Mouse (Mus musculus) midbrain, embryonic 12.5 days (tissue): ENCODE measurements around the gene Patj. TPM values are rescaled to one million over a fixed set of nuclear protein-coding genes. Genes with fewer than 3 reads are reported as not detected.
A peak's percentile ranks its signal among the peaks of the same experiment; 100 is the strongest.
"Not testable (repeated sequence)": the region's sequence is repeated elsewhere in the genome, so short reads cannot be mapped to it uniquely, and the experiment has no call there.

ENCODE experiments used
- ATAC-seq: fragments of 200-750 bp; cut with Nextera tagmentation; 2 replicates; pipeline ENCODE4 v1.8.0; 2017; ENCODE audit warnings: low read depth, moderate TSS enrichment, moderate library complexity; ENCODE audit not compliant: low FRiP score
- H3K27ac ChIP-seq: fragments of 300-500 bp; sonication (generic); replicated peaks from 2 replicates; pipeline ENCODE4 v1.5.1; 2016; ENCODE audit warnings: mild to moderate bottlenecking
- H3K27me3 ChIP-seq: fragments of 300-500 bp; sonication (generic); 2 replicates; pipeline ENCODE4 v1.6.1; 2016; ENCODE audit warnings: mild to moderate bottlenecking
- H3K36me3 ChIP-seq: fragments of 300-500 bp; sonication (generic); 2 replicates; pipeline ENCODE4 v1.6.1; 2016
- H3K4me1 ChIP-seq: fragments of 300-500 bp; sonication (generic); 2 replicates; pipeline ENCODE4 v1.6.1; 2016
- H3K4me2 ChIP-seq: fragments of 300-500 bp; sonication (generic); replicated peaks from 2 replicates; pipeline ENCODE4 v1.6.1; 2016; ENCODE audit warnings: mild to moderate bottlenecking, moderate library complexity
- H3K4me3 ChIP-seq: fragments of 300-500 bp; sonication (generic); 2 replicates; pipeline ENCODE4 v1.5.1; 2016; ENCODE audit warnings: mild to moderate bottlenecking
- H3K9ac ChIP-seq: fragments of 300-500 bp; sonication (generic); replicated peaks from 2 replicates; pipeline ENCODE4 v1.6.1; 2016; ENCODE audit warnings: mild to moderate bottlenecking, moderate library complexity
- H3K9me3 ChIP-seq: fragments of 300-500 bp; sonication (generic); 2 replicates; pipeline ENCODE4 v1.6.1; 2016; ENCODE audit warnings: mild to moderate bottlenecking
- WGBS: fragments of 180-500 bp; shearing (Covaris S2); methylation state at CpG from one replicate; pipeline ENCODE4 v1.1.7; 2016; 5-methylcytosine and 5-hydroxymethylcytosine counted together
- polyA plus RNA-seq: library from polyadenylated mRNA; unstranded; fragments of >200 nt; fragmentation: Nextera tagmentation; extraction: Ambion mirVana; gene quantifications from 2 replicates; pipeline ENCODE4 v1.2.1, GENCODE M21; 2016

Gene Patj
- polyA plus RNA-seq, 1 experiment from 2014 or later: 8.5 TPM

GRCm38 (mm10) chr4:98688520-98688919, 292.9 kb downstream of the Patj start:
- Histone ChIP-seq H3K9ac (no peak overlapping the region), H3K27me3 (no peaks in the 10 kb centered on the region), H3K4me1 (peaks cover 7% of the 10 kb centered on the region), H3K4me3 (no peak overlapping the region), H3K36me3 (no peaks in the 10 kb centered on the region), H3K9me3 (no peaks in the 10 kb centered on the region), H3K27ac (peak overlapping the region; percentile 64), H3K4me2 (no peak overlapping the region)
- 78% methylated on average over 9 of the region's 9 CpGs for WGBS
- no peak for ATAC-seq

- 97% methylated on average over 1 of the region's 1 CpGs for WGBS
- H3K4me1 ChIP-seq: peaks cover 7% of the 10 kb centered on the region
- no peaks in the 10 kb centered on the region for H3K27me3 ChIP-seq
- no peak overlapping the region for H3K9ac ChIP-seq
- H3K9me3 ChIP-seq: no peaks in the 10 kb centered on the region
- H3K27ac ChIP-seq: no peak overlapping the region
- ATAC-seq: no peak
- H3K4me2 ChIP-seq: no peak overlapping the region
- no peak overlapping the region for H3K4me3 ChIP-seq
- no peaks in the 10 kb centered on the region for H3K36me3 ChIP-seq
Observed at GRCm38 (mm10) chr4:98689988-98690387, 294.4 kb downstream of the Patj start.

- no peaks in the 10 kb centered on the region for H3K36me3 ChIP-seq
- peaks cover under 1% of the 10 kb centered on the region; the same call in 1 of the 2 replicates for H3K4me1 ChIP-seq
- WGBS: 66% methylated on average over 9 of the region's 9 CpGs
- H3K9me3 ChIP-seq: no peaks in the 10 kb centered on the region
- no peak overlapping the region for H3K4me2 ChIP-seq
- no peak overlapping the region for H3K9ac ChIP-seq
- H3K27ac ChIP-seq: no peak overlapping the region
- H3K4me3 ChIP-seq: no peak overlapping the region
- H3K27me3 ChIP-seq: no peaks in the 10 kb centered on the region
- ATAC-seq: no peak
Observed at GRCm38 (mm10) chr4:98693465-98694185, 298.0 kb downstream of the Patj start.

- 84% methylated on average over 4 of the region's 4 CpGs for WGBS
- Histone ChIP-seq H3K9ac (no peak overlapping the region), H3K4me3 (no peak overlapping the region), H3K9me3 (no peaks in the 10 kb centered on the region), H3K27ac (no peak overlapping the region), H3K4me2 (no peak overlapping the region), H3K36me3 (no peaks in the 10 kb centered on the region), H3K4me1 (peaks cover 9% of the 10 kb centered on the region; the same call in 1 of the 2 replicates), H3K27me3 (no peaks in the 10 kb centered on the region)
- no peak for ATAC-seq
Observed at GRCm38 (mm10) chr4:98697932-98698331, 302.3 kb downstream of the Patj start.

- Histone ChIP-seq H3K9ac (no peak overlapping the region), H3K36me3 (no peaks in the 10 kb centered on the region), H3K4me2 (no peak overlapping the region), H3K9me3 (no peaks in the 10 kb centered on the region), H3K4me3 (no peak overlapping the region), H3K27ac (no peak overlapping the region), H3K4me1 (peaks cover 9% of the 10 kb centered on the region; the same call in 1 of the 2 replicates), H3K27me3 (no peaks in the 10 kb centered on the region)
- 64% methylated on average over 3 of the region's 3 CpGs for WGBS
- ATAC-seq: no peak
Observed at GRCm38 (mm10) chr4:98698921-98699320, 303.3 kb downstream of the Patj start.

- 92% methylated on average over 3 of the region's 3 CpGs for WGBS
- Histone ChIP-seq H3K27me3 (no peaks in the 10 kb centered on the region), H3K4me3 (no peak overlapping the region), H3K9me3 (no peaks in the 10 kb centered on the region), H3K4me2 (no peak overlapping the region), H3K27ac (no peak overlapping the region), H3K4me1 (peaks cover 9% of the 10 kb centered on the region; the same call in 1 of the 2 replicates), H3K9ac (no peak overlapping the region), H3K36me3 (no peaks in the 10 kb centered on the region)
- ATAC-seq: no peak
Observed at GRCm38 (mm10) chr4:98700156-98700555, 304.6 kb downstream of the Patj start.

GRCm38 (mm10) chr4:98702201-98702894, 306.8 kb downstream of the Patj start:
- Histone ChIP-seq H3K27me3 (no peaks in the 10 kb centered on the region), H3K4me1 (peaks cover 9% of the 10 kb centered on the region; the same call in 1 of the 2 replicates), H3K27ac (no peak overlapping the region), H3K36me3 (no peaks in the 10 kb centered on the region), H3K9me3 (no peaks in the 10 kb centered on the region), H3K4me3 (no peak overlapping the region), H3K9ac (no peak overlapping the region), H3K4me2 (peak overlapping the region; percentile 10; the same call in 1 of the 2 replicates)
- peak; percentile 75 for ATAC-seq
- 31% methylated on average over 12 of the region's 12 CpGs for WGBS

- no peak overlapping the region for H3K27ac ChIP-seq
Observed at GRCm38 (mm10) chr4:98710891-98711290, 315.3 kb downstream of the Patj start.

GRCm38 (mm10) chr4:98717735-98718546, 322.4 kb downstream of the Patj start:
- Histone ChIP-seq H3K27ac (no peak overlapping the region), H3K4me2 (no peak overlapping the region), H3K4me3 (no peak overlapping the region), H3K4me1 (no peaks in the 10 kb centered on the region), H3K36me3 (no peaks in the 10 kb centered on the region), H3K9me3 (no peaks in the 10 kb centered on the region), H3K9ac (no peak overlapping the region), H3K27me3 (no peaks in the 10 kb centered on the region)
- 76% methylated on average over 17 of the region's 17 CpGs for WGBS
- no peak for ATAC-seq

More at GRCm38 (mm10) chr4:98710891-98711290, 315.3 kb downstream of the Patj start:
- H3K4me3 ChIP-seq: no peak overlapping the region
- no peak overlapping the region for H3K4me2 ChIP-seq
- no peak for ATAC-seq
- WGBS: 93% methylated on average over 8 of the region's 8 CpGs
- H3K9ac ChIP-seq: no peak overlapping the region
- H3K36me3 ChIP-seq: no peaks in the 10 kb centered on the region
- no peaks in the 10 kb centered on the region for H3K27me3 ChIP-seq
- H3K4me1 ChIP-seq: no peaks in the 10 kb centered on the region
- no peaks in the 10 kb centered on the region for H3K9me3 ChIP-seq

- no peaks in the 10 kb centered on the region for H3K4me1 ChIP-seq
- no peaks in the 10 kb centered on the region for H3K9me3 ChIP-seq
- H3K36me3 ChIP-seq: no peaks in the 10 kb centered on the region
- H3K27me3 ChIP-seq: no peaks in the 10 kb centered on the region
- H3K27ac ChIP-seq: no peak overlapping the region
- H3K4me2 ChIP-seq: no peak overlapping the region
- no peak overlapping the region for H3K9ac ChIP-seq
- no peak for ATAC-seq
- H3K4me3 ChIP-seq: no peak overlapping the region
- 83% methylated on average over 10 of the region's 10 CpGs for WGBS
Observed at GRCm38 (mm10) chr4:98718547-98718917, 322.9 kb downstream of the Patj start.

- no peak overlapping the region for H3K27ac ChIP-seq
- H3K9ac ChIP-seq: no peak overlapping the region
- no peak overlapping the region for H3K4me2 ChIP-seq
- WGBS: 16% methylated on average over 8 of the region's 8 CpGs
- H3K4me1 ChIP-seq: peaks cover 11% of the 10 kb centered on the region
- H3K36me3 ChIP-seq: no peaks in the 10 kb centered on the region
- H3K4me3 ChIP-seq: no peak overlapping the region
- ATAC-seq: peak; percentile 45; the same call in 1 of the 2 replicates
- H3K9me3 ChIP-seq: no peaks in the 10 kb centered on the region
- H3K27me3 ChIP-seq: peaks cover 25% of the 10 kb centered on the region
Observed at GRCm38 (mm10) chr4:98722454-98722853, 326.9 kb downstream of the Patj start.

GRCm38 (mm10) chr4:98724682-98725081, 329.1 kb downstream of the Patj start:
- H3K4me3 ChIP-seq, H3K4me2 ChIP-seq, H3K27ac ChIP-seq, H3K9me3 ChIP-seq, H3K9ac ChIP-seq, ATAC-seq, H3K36me3 ChIP-seq: not testable (repeated sequence)
- Histone ChIP-seq H3K27me3 (peaks cover 40% of the 10 kb centered on the region), H3K4me1 (peaks cover 17% of the 10 kb centered on the region)
- WGBS: 83% methylated on average over 1 of the region's 1 CpGs
